Mouse (Mus musculus) heart, adult 2 months (tissue): ENCODE results near the gene Itga11.

Experiments
- CTCF ChIP-seq: fragments of 200-600 bp; IDR thresholded peaks from 2 replicates; pipeline ENCODE4 v1.8.1; 2022; ENCODE audit warnings: antibody characterized with exemption, mild to moderate bottlenecking, moderate library complexity
- EP300 ChIP-seq: fragments of 200-500 bp; IDR thresholded peaks from 2 replicates; pipeline ENCODE4 v1.6.1; 2011; ENCODE audit warnings: low read depth, low read length, control low read depth; ENCODE audit not compliant: insufficient read depth
- POLR2A ChIP-seq: fragments of 200-500 bp; IDR thresholded peaks from 2 replicates; pipeline ENCODE4 v1.6.1; 2011; ENCODE audit warnings: mild to moderate bottlenecking, low read depth, low read length, control low read depth; ENCODE audit not compliant: insufficient read depth

GRCm38 (mm10) chr9:62789856-62790255 lies 112.2 kb downstream of the Itga11 start:
- TF ChIP-seq CTCF (no peak), POLR2A (no peak), EP300 (no peak)
